Mouse (Mus musculus): ENCODE data around the gene Zeb2. TPM values are rescaled to one million over a fixed set of nuclear protein-coding genes. Genes with fewer than 3 reads are reported as not detected.

Zeb2 gene
- total RNA-seq, 2 experiments from 2014 or later = 57.4 to 60.3 TPM

- no peak for DNase-seq (ENCODE audit: low spot score)
- intact Hi-C loops (cut with DNase I) = no loop called here
Observed at GRCm38 (mm10) chr2:44960561-44960960, 156.6 kb downstream of the Zeb2 start.

DNA sequence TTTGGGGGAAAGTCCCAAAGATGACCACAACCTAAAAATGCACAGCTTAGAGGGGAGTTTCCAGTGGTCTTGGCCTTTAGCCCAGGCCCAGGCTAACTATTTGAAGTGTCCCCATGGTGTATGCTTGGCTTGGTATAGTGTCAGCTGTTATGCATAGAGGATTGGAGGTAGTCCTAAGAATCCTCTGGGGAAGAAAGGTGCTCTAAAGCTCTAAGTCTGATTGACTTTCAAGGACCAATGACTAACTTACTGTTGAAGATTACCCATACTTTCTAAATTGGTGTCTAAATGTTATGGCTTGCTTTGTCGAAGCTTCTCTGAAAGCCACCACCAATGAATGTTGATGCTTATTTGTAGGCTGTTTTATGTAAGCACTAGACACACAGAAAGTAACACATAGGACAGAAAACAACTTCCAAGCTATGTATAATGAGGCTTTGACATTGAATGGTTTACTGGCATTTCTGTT lies 159.8 kb downstream of the Zeb2 start:
- DNase-seq (ENCODE audit: low spot score) = no peak
- intact Hi-C loops (cut with DNase I) = no loop called here

- no peak for DNase-seq (ENCODE audit: low spot score)
Observed at GRCm38 (mm10) chr2:44956232-44956631, 161.0 kb downstream of the Zeb2 start.

GRCm38 (mm10) chr2:44955506-44955905 lies 161.7 kb downstream of the Zeb2 start:
- no peak for DNase-seq (ENCODE audit: low spot score)
- intact Hi-C loops (cut with DNase I) = no loop called here

More at GRCm38 (mm10) chr2:44956232-44956631, 161.0 kb downstream of the Zeb2 start:
- intact Hi-C loops (cut with DNase I) = no loop called here

- intact Hi-C loops (cut with DNase I) = no loop called here
- no peak for DNase-seq (ENCODE audit: low spot score)
Observed at GRCm38 (mm10) chr2:44954180-44954579, 163.0 kb downstream of the Zeb2 start.

DNA sequence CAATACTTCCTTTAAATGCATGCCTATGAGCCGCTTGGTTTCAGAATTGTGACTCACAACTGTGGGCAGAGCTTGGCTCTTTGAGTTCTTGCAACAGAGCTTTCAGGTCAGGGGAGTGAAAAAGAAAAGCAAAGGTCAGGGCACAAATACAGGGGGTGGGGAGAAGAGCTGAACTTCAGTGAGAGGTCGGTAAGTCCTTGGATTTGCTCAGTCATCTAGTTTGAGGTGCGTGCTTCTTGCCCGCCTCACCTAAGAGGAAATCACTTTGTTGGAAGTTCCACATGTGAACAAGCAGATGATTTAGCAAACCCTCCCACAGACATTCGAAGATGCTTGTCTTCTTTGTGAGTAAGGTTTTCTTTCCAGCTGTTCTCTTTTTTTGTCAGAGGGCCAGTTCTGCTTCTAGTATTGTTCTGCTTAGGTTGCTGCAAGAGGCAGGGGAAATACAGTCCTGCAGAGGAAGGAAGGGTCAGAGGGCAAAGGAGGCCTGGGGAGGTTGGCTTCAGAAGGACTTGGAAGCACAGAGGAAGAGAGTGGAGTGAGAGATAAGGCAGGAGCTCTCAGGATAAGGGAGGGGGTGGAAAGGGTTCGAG lies 164.3 kb downstream of the Zeb2 start:
- DNase-seq (ENCODE audit: low spot score) = no peak

DNA sequence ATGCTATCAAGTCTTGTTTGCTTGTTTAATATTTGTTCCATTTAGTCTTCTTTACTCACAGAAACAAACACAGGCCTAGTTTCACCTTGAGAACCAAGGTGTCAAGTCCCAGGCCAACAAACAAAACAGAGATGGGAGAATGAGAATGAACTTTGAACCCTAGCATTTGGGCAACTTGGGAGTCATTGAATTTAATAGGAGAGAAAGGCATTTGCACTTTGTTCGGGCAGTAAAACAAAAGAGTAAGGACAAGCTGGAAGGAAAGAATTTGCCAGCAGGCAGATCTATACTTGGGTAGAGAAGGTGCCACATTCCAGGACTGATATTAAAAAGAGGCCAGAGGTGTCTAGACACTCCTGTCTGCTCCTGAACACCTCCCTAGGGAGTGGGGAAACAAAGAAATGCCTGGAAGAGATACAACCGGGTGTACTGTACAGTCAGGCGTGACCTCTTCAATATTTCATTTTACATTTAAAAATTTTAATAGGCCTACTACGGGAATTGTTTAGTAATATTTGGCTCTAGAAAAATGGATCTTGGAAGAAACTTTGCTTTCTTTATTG lies 165.5 kb downstream of the Zeb2 start:
- intact Hi-C loops (cut with DNase I) = no loop called here
- DNase-seq (ENCODE audit: low spot score) = no peak

More for the DNA sequence above, 164.3 kb downstream of the Zeb2 start:
- intact Hi-C loops (cut with DNase I) = no loop called here

DNA sequence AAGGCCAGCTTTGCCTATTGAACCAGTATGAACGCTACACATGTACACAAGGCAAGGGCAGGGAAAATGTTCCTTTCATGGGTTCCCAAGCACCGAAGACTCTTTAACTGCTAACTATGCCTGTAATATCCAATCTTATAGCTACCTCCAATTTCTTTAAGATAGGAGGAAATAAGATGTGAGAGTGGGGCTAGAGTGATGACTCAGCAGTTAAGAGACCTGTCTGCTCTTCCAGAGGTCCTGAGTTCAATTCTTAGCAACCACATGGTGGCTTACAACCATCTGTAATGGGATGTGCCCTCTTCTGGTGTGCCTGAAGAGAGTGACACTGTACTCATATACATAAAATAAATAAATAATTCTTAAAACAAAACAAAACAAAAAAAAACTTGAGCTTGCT lies 172.5 kb downstream of the Zeb2 start:
- intact Hi-C loops (cut with DNase I) = no loop called here
- no peak for DNase-seq (ENCODE audit: low spot score)

Small RNAs within 50 kb of the gene (microRNA-seq; reads per million reads assigned to microRNA genes)
- 1.9 reads per million for gene Mir5129

Other genes with a start within 250 kb of the Zeb2 start
- gene Gtdc1, start 189.7 kb downstream of the Zeb2 start, total RNA-seq (2021) = 10 to 100 TPM; 14.4 to 21.9 TPM